Comparison of ENCODE assay signal across 8 mouse cellular contexts in genomic region chr3:90079133-90079762, GRCm38 (mm10). TPM values are rescaled to one million over a fixed set of nuclear protein-coding genes. Genes with fewer than 3 reads are reported as not detected.
DNase-seq lines count a peak whose midpoint lies in the region; ATAC-seq lines count a peak whose summit lies in the region.

No protein-coding gene starts in this region.

- ATAC-seq in erythroblast, adult 5-6 weeks (replicated peaks; ENCODE audit: low FRiP score, poor library complexity, severe bottlenecking): peak; percentile 91
- peak; percentile 96 for ATAC-seq in kidney, embryonic 15.5 days (replicated peaks; ENCODE audit: low FRiP score)
- ATAC-seq in monocyte, adult 5-6 weeks (replicated peaks; ENCODE audit: insufficient number of reproducible peaks, low FRiP score, low TSS enrichment, poor library complexity, severe bottlenecking): peak; percentile 82

- peak overlapping the region; percentile 89 for H3K9ac ChIP-seq in kidney, embryonic 15.5 days

- 0 out of 2 replicates have a peak, but pooled peaks cover 2% of the 10 kb centered on the region for H3K36me3 ChIP-seq in heart, embryonic 10.5 days
- peaks cover 9% of the 10 kb centered on the region for H3K36me3 ChIP-seq in kidney, embryonic 15.5 days

- no peaks in the 10 kb centered on the region for H3K27me3 ChIP-seq in heart, embryonic 10.5 days (ENCODE audit: insufficient read depth, poor library complexity, severe bottlenecking)
- no peaks in the 10 kb centered on the region for H3K27me3 ChIP-seq in kidney, embryonic 15.5 days

- peak overlapping the region; percentile 85 for H3K4me3 ChIP-seq in heart, embryonic 10.5 days
- peak overlapping the region; percentile 87 for H3K4me3 ChIP-seq in kidney, embryonic 15.5 days (replicated peaks)

- under 1% methylated on average over 33 of the region's 33 CpGs for WGBS in heart, embryonic 10.5 days
- under 1% methylated on average over 33 of the region's 33 CpGs for WGBS in kidney, embryonic 15.5 days

- H3K27ac ChIP-seq in heart, embryonic 10.5 days: peak overlapping the region; percentile 95
- H3K27ac ChIP-seq in kidney, embryonic 15.5 days: peak overlapping the region; percentile 99

- no peaks in the 10 kb centered on the region for H3K9me3 ChIP-seq in heart, embryonic 10.5 days
- H3K9me3 ChIP-seq in kidney, embryonic 15.5 days (replicated peaks): no peaks in the 10 kb centered on the region

- DNase-seq in B cell, adult 2 months: peak; percentile 92 to 94
- DNase-seq in brain, adult 2 months (ENCODE audit: low read depth, low spot score): peak; percentile 97
- DNase-seq in heart, embryonic 10.5 days (ENCODE audit: low spot score): peak; percentile 99
- peak; percentile 96 for DNase-seq in liver
- DNase-seq in spleen, postnatal 4 days (ENCODE audit: low spot score in 2 of 2): peak; percentile 91 to 93

- H3K4me2 ChIP-seq in kidney, embryonic 15.5 days: peak overlapping the region; percentile 78

- peaks cover 47% of the 10 kb centered on the region for H3K4me1 ChIP-seq in heart, embryonic 10.5 days
- H3K4me1 ChIP-seq in kidney, embryonic 15.5 days: peaks cover 51% of the 10 kb centered on the region

RNA-seq across cellular contexts. Expression of gene Tpm3, which starts 6.8 kb away (rescaled TPM):
- 132 and 146 TPM in 2 replicates for total RNA-seq in erythroblast, adult 5-6 weeks (2015; ENCODE audit: low replicate concordance)
- total RNA-seq in erythroblast, adult 5-6 weeks (2017; ENCODE audit: low replicate concordance): 200 and 233 TPM in 2 replicates
- polyA plus RNA-seq in heart, embryonic 10.5 days (2016; fragmentation: Nextera tagmentation; extraction: Ambion mirVana): 391 and 489 TPM in 2 replicates
- 547 and 591 TPM in 2 replicates for polyA plus RNA-seq in kidney, embryonic 15.5 days (2015; fragmentation: Nextera tagmentation; extraction: Ambion mirVana)
- total RNA-seq in monocyte, adult 5-6 weeks (2017): 927 to 1,272 TPM (median 1,055 TPM) in 3 replicates

RNA-seq across cellular contexts. Expression of gene Nup210l, which starts 24.7 kb away (rescaled TPM):
- 0.58 TPM in 1 of 2 replicates, not detected in the other for total RNA-seq in erythroblast, adult 5-6 weeks (2015; ENCODE audit: low replicate concordance)
- 0.09 and 0.14 TPM in 2 replicates for total RNA-seq in erythroblast, adult 5-6 weeks (2017; ENCODE audit: low replicate concordance)
- 0.46 and 0.48 TPM in 2 replicates for polyA plus RNA-seq in heart, embryonic 10.5 days (2016; fragmentation: Nextera tagmentation; extraction: Ambion mirVana)
- polyA plus RNA-seq in kidney, embryonic 15.5 days (2015; fragmentation: Nextera tagmentation; extraction: Ambion mirVana): 0.40 and 0.45 TPM in 2 replicates
- 0.19 to 0.49 TPM (median 0.32 TPM) in 3 replicates for total RNA-seq in monocyte, adult 5-6 weeks (2017)

RNA-seq across cellular contexts. Expression of gene Ubap2l, which starts 26.8 kb away (rescaled TPM):
- 124 and 134 TPM in 2 replicates for total RNA-seq in erythroblast, adult 5-6 weeks (2015; ENCODE audit: low replicate concordance)
- total RNA-seq in erythroblast, adult 5-6 weeks (2017; ENCODE audit: low replicate concordance): 106 and 129 TPM in 2 replicates
- 174 and 197 TPM in 2 replicates for polyA plus RNA-seq in heart, embryonic 10.5 days (2016; fragmentation: Nextera tagmentation; extraction: Ambion mirVana)
- 197 and 201 TPM in 2 replicates for polyA plus RNA-seq in kidney, embryonic 15.5 days (2015; fragmentation: Nextera tagmentation; extraction: Ambion mirVana)
- 84.5 to 177 TPM (median 158 TPM) in 3 replicates for total RNA-seq in monocyte, adult 5-6 weeks (2017)

RNA-seq across cellular contexts. Expression of gene 4933434E20Rik, which starts 27.8 kb away (rescaled TPM):
- 10.4 and 15.0 TPM in 2 replicates for total RNA-seq in erythroblast, adult 5-6 weeks (2015; ENCODE audit: low replicate concordance)
- 16.3 and 17.6 TPM in 2 replicates for total RNA-seq in erythroblast, adult 5-6 weeks (2017; ENCODE audit: low replicate concordance)
- polyA plus RNA-seq in heart, embryonic 10.5 days (2016; fragmentation: Nextera tagmentation; extraction: Ambion mirVana): 172 and 185 TPM in 2 replicates
- 171 and 172 TPM in 2 replicates for polyA plus RNA-seq in kidney, embryonic 15.5 days (2015; fragmentation: Nextera tagmentation; extraction: Ambion mirVana)
- total RNA-seq in monocyte, adult 5-6 weeks (2017): 71.0 to 80.3 TPM (median 79.6 TPM) in 3 replicates

Comparison
In these comparisons a context has a peak if more than half of its experiments do, and no peak if none do; other contexts are left out.
1. Peak in every context shown above with its lines: DNase-seq, ATAC-seq, H3K4me3 ChIP-seq and H3K27ac ChIP-seq.